Mouse (Mus musculus) hindbrain, embryonic 13.5 days (tissue): ENCODE measurements around the gene Ubr2. TPM values are rescaled to one million over a fixed set of nuclear protein-coding genes. Genes with fewer than 3 reads are reported as not detected.

Source experiments
- ATAC-seq: fragments of 200-750 bp; cut with Nextera tagmentation; 2 replicates; pipeline ENCODE4 v1.8.0; 2017; ENCODE audit warnings: moderate TSS enrichment; ENCODE audit not compliant: low FRiP score
- H3K27ac ChIP-seq: fragments of 300-500 bp; sonication (generic); 2 replicates; pipeline ENCODE4 v1.5.1; 2015; ENCODE audit warnings: inconsistent platforms, mild to moderate bottlenecking, moderate library complexity
- H3K27me3 ChIP-seq: fragments of 300-500 bp; sonication (generic); 2 replicates; pipeline ENCODE4 v1.6.1; 2015; ENCODE audit warnings: mild to moderate bottlenecking, inconsistent platforms
- H3K36me3 ChIP-seq: fragments of 300-500 bp; sonication (generic); 2 replicates; pipeline ENCODE4 v1.6.1; 2015; ENCODE audit warnings: mild to moderate bottlenecking, inconsistent platforms
- H3K4me1 ChIP-seq: fragments of 300-500 bp; sonication (generic); replicated peaks from 2 replicates; pipeline ENCODE4 v1.6.1; 2015; ENCODE audit warnings: inconsistent platforms
- H3K4me2 ChIP-seq: fragments of 300-500 bp; sonication (generic); 2 replicates; pipeline ENCODE4 v1.6.1; 2015; ENCODE audit warnings: inconsistent platforms, mild to moderate bottlenecking, moderate library complexity
- H3K4me3 ChIP-seq: fragments of 300-500 bp; sonication (generic); 2 replicates; pipeline ENCODE4 v1.5.1; 2015; ENCODE audit warnings: mild to moderate bottlenecking, inconsistent platforms
- H3K9ac ChIP-seq: fragments of 300-500 bp; sonication (generic); 2 replicates; pipeline ENCODE4 v1.6.1; 2015; ENCODE audit warnings: mild to moderate bottlenecking, inconsistent platforms
- H3K9me3 ChIP-seq: fragments of 300-500 bp; sonication (generic); 2 replicates; pipeline ENCODE4 v1.6.1; 2016; ENCODE audit warnings: inconsistent platforms
- WGBS: fragments of 180-500 bp; shearing (Covaris S2); methylation state at CpG from one replicate; pipeline ENCODE4 v1.1.7; 2015; 5-methylcytosine and 5-hydroxymethylcytosine counted together
- polyA plus RNA-seq: library from polyadenylated mRNA; unstranded; fragments of >200 nt; fragmentation: Nextera tagmentation; extraction: Ambion mirVana; gene quantifications from 2 replicates; pipeline ENCODE4 v1.2.1, GENCODE M21; 2015

Gene Ubr2
- polyA plus RNA-seq, 1 experiment from 2014 or later, result 16.2 TPM

DNA sequence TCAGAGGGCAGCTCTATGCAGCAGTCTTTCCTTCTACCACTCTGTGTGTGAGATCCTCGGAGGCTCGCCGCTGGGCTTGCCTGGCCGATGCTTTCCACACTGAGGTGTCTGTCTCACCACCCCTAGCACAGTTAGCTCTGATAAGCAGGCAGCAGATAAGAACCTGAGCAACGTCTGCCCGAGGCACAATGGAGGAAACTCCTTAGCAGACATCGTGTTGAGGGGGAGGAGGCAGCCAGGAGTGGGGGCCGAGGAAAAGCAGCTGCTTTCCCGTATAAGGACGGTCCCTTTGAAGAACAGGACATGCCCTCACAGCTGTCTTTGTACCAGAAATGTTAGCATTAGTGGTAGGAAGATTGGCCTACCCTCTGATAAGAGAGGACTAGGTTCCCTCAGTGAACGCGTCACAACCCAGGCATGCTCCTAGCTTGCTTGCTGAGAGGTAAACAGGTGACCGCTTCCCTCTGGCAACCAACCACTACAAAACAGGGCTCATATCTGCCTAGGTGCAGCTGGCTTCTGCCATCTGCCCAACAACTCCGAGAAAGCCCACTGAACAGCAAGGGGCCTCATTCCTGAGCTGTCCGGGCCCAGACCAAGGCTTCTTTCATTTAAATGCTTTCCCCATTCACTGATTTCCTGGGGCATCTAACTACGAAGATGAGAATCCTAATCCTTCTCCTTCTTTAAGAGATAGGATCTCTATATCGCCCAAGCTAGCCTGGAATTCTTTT, 124.3 kb downstream of the Ubr2 start:
- Histone ChIP-seq H3K27ac (no peak overlapping the region), H3K9me3 (no peaks in the 10 kb centered on the region), H3K36me3 (peaks cover 4% of the 10 kb centered on the region; the same call in 1 of the 2 replicates), H3K4me1 (peaks cover 10% of the 10 kb centered on the region; the same call in 1 of the 2 replicates), H3K4me2 (no peak overlapping the region), H3K4me3 (no peak overlapping the region), H3K9ac (peak overlapping the region; percentile 35; the same call in 1 of the 2 replicates), H3K27me3 (peaks cover 13% of the 10 kb centered on the region; the same call in 1 of the 2 replicates)
- no peak for ATAC-seq
- 63% methylated on average over 17 of the region's 17 CpGs for WGBS

DNA sequence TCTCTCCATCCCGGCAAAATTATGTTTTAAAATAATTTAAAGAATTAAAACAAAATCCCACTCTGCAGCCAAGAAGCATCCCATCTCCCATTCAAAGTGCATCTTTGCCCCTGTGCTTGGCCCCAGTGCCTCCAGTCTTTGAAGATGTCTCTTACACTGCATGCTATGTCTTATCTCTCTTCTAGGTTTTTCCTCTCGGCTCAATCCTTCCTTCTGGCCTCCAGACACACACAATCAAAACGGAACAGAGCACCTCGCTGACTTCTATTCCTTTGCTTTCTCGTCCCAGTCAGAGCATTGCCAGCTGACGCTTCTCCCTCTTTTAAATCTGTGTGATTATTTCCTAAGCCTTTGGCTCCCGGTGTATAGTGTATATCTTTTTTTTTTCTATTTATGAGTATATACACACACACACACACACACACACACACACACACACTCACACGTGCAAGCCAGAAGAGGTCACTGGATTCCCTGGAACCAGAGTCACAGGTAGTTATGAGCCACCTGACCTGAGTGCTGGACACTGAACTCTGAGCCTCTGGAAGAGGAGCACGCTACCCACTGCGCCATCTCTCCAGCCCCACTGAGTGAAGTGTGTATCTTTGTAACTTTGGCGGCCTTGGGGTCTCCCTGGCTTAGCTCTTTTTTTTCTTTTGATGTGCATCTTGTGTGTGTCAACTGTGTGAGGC, 125.0 kb downstream of the Ubr2 start:
- H3K9me3 ChIP-seq, result no peaks in the 10 kb centered on the region
- no peak overlapping the region for H3K27ac ChIP-seq
- ATAC-seq, result no peak
- 86% methylated on average over 11 of the region's 11 CpGs for WGBS
- peaks cover 4% of the 10 kb centered on the region; the same call in 1 of the 2 replicates for H3K36me3 ChIP-seq
- H3K4me3 ChIP-seq, result no peak overlapping the region
- no peak overlapping the region for H3K4me2 ChIP-seq
- peaks cover 10% of the 10 kb centered on the region; the same call in 1 of the 2 replicates for H3K4me1 ChIP-seq
- H3K9ac ChIP-seq, result 0 out of 2 replicates have a peak overlapping the region, but pooled peaks have one; percentile 35
- H3K27me3 ChIP-seq, result peaks cover 13% of the 10 kb centered on the region; the same call in 1 of the 2 replicates

DNA sequence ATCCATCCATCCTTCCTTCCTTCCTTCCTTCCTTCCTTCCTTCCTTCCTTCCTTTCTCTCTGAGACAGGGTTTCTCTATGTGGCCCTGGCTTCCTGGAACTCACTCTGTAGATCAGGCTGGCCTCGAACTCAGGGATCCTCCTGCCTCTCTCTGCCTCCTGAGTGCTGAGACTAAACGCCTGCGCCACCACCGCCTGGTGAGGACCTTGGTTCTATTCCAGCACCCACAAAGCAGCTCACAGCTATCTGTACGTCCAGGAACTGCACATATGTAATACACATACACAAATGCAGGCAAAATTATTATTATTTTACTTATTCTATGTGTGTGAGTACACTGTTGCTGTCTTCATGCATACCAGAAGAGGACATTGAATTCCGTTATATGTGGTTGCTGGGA, 125.6 kb downstream of the Ubr2 start:
- peaks cover 15% of the 10 kb centered on the region for H3K4me1 ChIP-seq
- H3K4me2 ChIP-seq, result no peak overlapping the region
- 96% methylated on average over 6 of the region's 6 CpGs for WGBS
- H3K9me3 ChIP-seq, result no peaks in the 10 kb centered on the region
- peaks cover 13% of the 10 kb centered on the region; the same call in 1 of the 2 replicates for H3K27me3 ChIP-seq
- no peak for ATAC-seq
- no peak overlapping the region for H3K4me3 ChIP-seq
- no peak overlapping the region for H3K9ac ChIP-seq
- no peak overlapping the region for H3K27ac ChIP-seq
- H3K36me3 ChIP-seq, result peaks cover 4% of the 10 kb centered on the region; the same call in 1 of the 2 replicates

DNA sequence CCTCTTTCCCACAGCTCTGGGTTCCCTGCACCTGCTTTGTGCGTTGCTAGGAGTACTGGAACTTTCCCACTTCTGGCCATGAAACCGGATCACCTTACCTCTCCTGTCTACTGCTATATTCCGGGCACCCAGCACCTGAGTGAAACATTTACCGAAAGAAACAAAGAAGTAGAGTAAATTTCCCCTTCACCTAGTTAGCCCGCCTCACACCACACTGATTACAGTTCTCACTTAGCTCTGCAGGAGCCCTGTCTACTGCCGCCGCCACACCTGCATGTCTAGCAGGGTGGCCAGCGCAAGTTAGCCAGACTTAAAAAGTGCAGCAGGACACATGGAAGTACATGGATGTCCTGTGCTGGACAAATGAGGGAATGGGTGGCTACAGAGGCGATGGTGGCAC, 127.2 kb downstream of the Ubr2 start:
- no peak for ATAC-seq
- Histone ChIP-seq H3K4me2 (no peak overlapping the region), H3K27me3 (peaks cover 13% of the 10 kb centered on the region; the same call in 1 of the 2 replicates), H3K4me3 (no peak overlapping the region), H3K27ac (no peak overlapping the region), H3K36me3 (peaks cover 4% of the 10 kb centered on the region; the same call in 1 of the 2 replicates), H3K9ac (no peak overlapping the region), H3K4me1 (peaks cover 16% of the 10 kb centered on the region), H3K9me3 (no peaks in the 10 kb centered on the region)
- 93% methylated on average over 9 of the region's 9 CpGs for WGBS

DNA sequence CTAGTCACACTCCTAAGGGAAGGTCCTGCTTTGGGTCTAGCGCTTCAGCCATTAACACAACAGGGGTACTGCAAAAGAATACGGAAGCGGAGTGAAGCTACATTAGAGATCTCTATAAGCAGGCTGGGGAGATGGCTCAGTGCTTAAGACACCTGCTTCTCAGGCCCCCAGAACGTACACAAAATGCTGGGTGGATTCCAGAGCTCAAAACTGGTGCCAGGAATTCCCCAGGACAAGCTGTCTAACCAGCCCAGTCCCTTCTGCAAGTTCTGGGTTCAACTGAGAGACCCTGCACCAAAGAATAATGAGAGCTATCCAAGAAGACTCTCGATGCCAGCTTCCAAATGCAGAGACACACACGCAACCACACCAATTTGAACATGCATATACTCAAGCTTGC, 128.6 kb downstream of the Ubr2 start:
- Histone ChIP-seq H3K4me1 (peaks cover 22% of the 10 kb centered on the region), H3K4me2 (no peak overlapping the region), H3K27ac (no peak overlapping the region), H3K27me3 (peaks cover 13% of the 10 kb centered on the region; the same call in 1 of the 2 replicates), H3K9me3 (no peaks in the 10 kb centered on the region), H3K4me3 (no peak overlapping the region), H3K9ac (no peak overlapping the region), H3K36me3 (peaks cover 4% of the 10 kb centered on the region; the same call in 1 of the 2 replicates)
- no peak for ATAC-seq
- 86% methylated on average over 6 of the region's 6 CpGs for WGBS

DNA sequence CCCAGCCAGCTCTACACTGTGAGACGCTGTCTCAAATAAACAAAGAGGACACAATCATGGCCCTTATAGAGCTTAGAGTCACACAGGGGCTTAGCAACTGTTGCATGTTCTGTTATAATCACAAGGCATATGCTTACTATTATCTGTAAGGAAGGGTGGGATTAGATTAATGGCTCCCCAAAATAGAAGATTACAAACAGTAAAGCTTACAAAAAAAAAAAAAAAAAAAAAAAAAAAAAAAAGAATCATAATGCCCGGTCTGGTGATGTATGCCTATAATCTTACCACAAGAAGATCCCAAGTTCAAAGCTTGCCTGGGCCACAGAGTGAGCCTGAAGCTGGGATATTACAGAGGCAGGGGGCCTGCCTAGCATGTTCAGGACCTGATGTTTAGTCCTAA, 130.0 kb downstream of the Ubr2 start:
- H3K9me3 ChIP-seq, result no peaks in the 10 kb centered on the region
- H3K27me3 ChIP-seq, result peaks cover 13% of the 10 kb centered on the region; the same call in 1 of the 2 replicates
- peaks cover 19% of the 10 kb centered on the region for H3K4me1 ChIP-seq
- no peak overlapping the region for H3K9ac ChIP-seq
- 72% methylated on average over 2 of the region's 2 CpGs for WGBS
- peaks cover 4% of the 10 kb centered on the region; the same call in 1 of the 2 replicates for H3K36me3 ChIP-seq
- no peak overlapping the region for H3K4me3 ChIP-seq
- ATAC-seq, result 0 out of 2 replicates have a peak, but pooled peaks have one; percentile 17
- H3K4me2 ChIP-seq, result no peak overlapping the region
- H3K27ac ChIP-seq, result 0 out of 2 replicates have a peak overlapping the region, but pooled peaks have one; percentile 40

DNA sequence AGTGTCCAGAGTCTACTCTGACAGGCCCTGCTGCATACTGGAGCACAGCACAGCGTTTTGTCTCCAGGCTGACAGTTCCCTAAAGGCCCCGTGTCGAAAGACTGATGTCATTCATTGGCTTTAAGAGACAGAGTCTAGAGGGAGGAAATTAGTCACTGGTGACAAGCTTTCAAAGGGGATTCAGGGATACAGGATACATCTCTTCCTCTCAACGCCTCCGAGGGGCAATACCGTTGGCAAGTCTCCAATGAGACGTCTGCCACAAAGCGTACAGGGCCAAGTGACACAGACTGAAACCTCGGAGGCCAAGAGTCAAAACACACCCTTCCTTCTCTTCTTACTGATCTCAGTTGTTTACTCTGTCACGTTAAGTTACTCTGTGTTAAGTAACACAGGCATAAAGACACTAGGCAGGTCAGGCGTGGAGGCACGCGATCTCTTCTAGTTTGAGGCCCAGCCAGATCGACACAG, 130.5 kb downstream of the Ubr2 start:
- H3K27me3 ChIP-seq, result peaks cover 13% of the 10 kb centered on the region; the same call in 1 of the 2 replicates
- no peak overlapping the region for H3K4me3 ChIP-seq
- H3K9ac ChIP-seq, result peak overlapping the region; percentile 29; the same call in 1 of the 2 replicates
- H3K27ac ChIP-seq, result peak overlapping the region; percentile 40; the same call in 1 of the 2 replicates
- no peak overlapping the region for H3K4me2 ChIP-seq
- peaks cover 19% of the 10 kb centered on the region for H3K4me1 ChIP-seq
- H3K36me3 ChIP-seq, result peaks cover 4% of the 10 kb centered on the region; the same call in 1 of the 2 replicates
- no peaks in the 10 kb centered on the region for H3K9me3 ChIP-seq
- ATAC-seq, result peak; percentile 52; the same call in 1 of the 2 replicates
- WGBS, result 32% methylated on average over 14 of the region's 14 CpGs

Other genes with a start within 250 kb of the Ubr2 start
- gene Ptcra, start 246.8 kb downstream of the Ubr2 start, polyA plus RNA-seq, result 0.26 and 0.40 TPM in 2 replicates
- 49.4 and 58.4 TPM in 2 replicates for gene 2310039H08Rik, start 237.9 kb downstream of the Ubr2 start, polyA plus RNA-seq
- gene Rpl7l1, start 227.9 kb downstream of the Ubr2 start, polyA plus RNA-seq, result 92.8 and 113 TPM in 2 replicates
- 5.9 and 7.8 TPM in 2 replicates for gene Bicral, start 152.1 kb downstream of the Ubr2 start, polyA plus RNA-seq
- 58.7 and 63.7 TPM in 2 replicates for gene Tbcc, start 119.9 kb downstream of the Ubr2 start, polyA plus RNA-seq
- not detected in 2 replicates for gene Prph2, start 100.1 kb downstream of the Ubr2 start, polyA plus RNA-seq